In the genomic region with DNA sequence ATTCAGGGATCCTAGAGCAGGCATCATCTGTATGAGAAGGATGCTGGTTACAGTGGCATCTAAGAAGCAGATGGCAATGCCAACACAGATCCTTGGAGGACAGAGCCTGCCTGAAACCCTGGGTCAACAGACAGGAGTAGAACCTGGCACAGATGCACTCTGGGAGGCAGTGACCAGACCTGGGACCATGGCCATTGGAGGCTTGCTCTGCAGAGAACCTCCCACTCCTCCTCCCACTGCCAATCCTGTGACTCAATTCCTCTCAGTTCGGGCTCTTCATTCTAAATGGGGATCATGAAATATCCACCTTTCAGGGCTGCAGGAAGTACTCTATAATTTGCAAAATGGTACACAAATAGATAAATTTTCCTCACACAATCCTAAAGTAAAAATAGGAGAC, we compare ENCODE assay signal across 17 mouse cellular contexts.
"Had no signal": no experiment of that assay in that cellular context is flagged by ENCODE, and none has a peak within 500 bp of the region (broad histone marks: within the 10 kb centered on the region; RNA-seq: fewer than 3 reads in every experiment).

No protein-coding gene starts in this region.

- H3K27me3 ChIP-seq: heart, embryonic 13.5 days; heart, embryonic 15.5 days; hindbrain, embryonic 13.5 days; hindbrain, embryonic 15.5 days; kidney, embryonic 15.5 days; limb, embryonic 13.5 days; limb, embryonic 15.5 days; liver, embryonic 12.5 days had no signal

- H3K9me3 ChIP-seq: heart, embryonic 13.5 days; heart, embryonic 15.5 days; hindbrain, embryonic 13.5 days; hindbrain, embryonic 15.5 days; kidney, embryonic 15.5 days; limb, embryonic 13.5 days; limb, embryonic 15.5 days; liver, embryonic 12.5 days had no signal

- H3K4me1 ChIP-seq: heart, embryonic 15.5 days; limb, embryonic 15.5 days; liver, embryonic 12.5 days had no signal

- H3K27ac ChIP-seq: heart, embryonic 13.5 days; heart, embryonic 15.5 days; hindbrain, embryonic 13.5 days; hindbrain, embryonic 15.5 days; hindbrain, postnatal 0 days; limb, embryonic 13.5 days; limb, embryonic 15.5 days; liver, embryonic 12.5 days; liver, embryonic 14.5 days had no signal

- H3K9ac ChIP-seq: heart, embryonic 13.5 days; heart, embryonic 15.5 days; hindbrain, embryonic 13.5 days; hindbrain, embryonic 15.5 days; kidney, embryonic 15.5 days; limb, embryonic 13.5 days; limb, embryonic 15.5 days; liver, embryonic 12.5 days; liver, embryonic 14.5 days had no signal

- H3K4me2 ChIP-seq: heart, embryonic 11.5 days; heart, embryonic 13.5 days; heart, embryonic 15.5 days; hindbrain, embryonic 13.5 days; hindbrain, embryonic 15.5 days; kidney, embryonic 15.5 days; limb, embryonic 13.5 days; limb, embryonic 15.5 days; liver, embryonic 12.5 days had no signal

- ATAC-seq: hindbrain, postnatal 0 days; liver, embryonic 12.5 days had no signal

- H3K4me3 ChIP-seq: heart, embryonic 13.5 days; heart, embryonic 15.5 days; hindbrain, embryonic 13.5 days; hindbrain, embryonic 15.5 days; kidney, embryonic 15.5 days; limb, embryonic 13.5 days; limb, embryonic 15.5 days; liver, embryonic 12.5 days had no signal

- DNase-seq: gastrocnemius, postnatal 14 days; gastrocnemius, postnatal 36 days; heart, adult 18-20 months; layer of hippocampus, adult 9-11 months; layer of hippocampus, postnatal 36 days; left cerebral cortex, postnatal 4 days had no signal

- H3K36me3 ChIP-seq: heart, embryonic 13.5 days; heart, embryonic 15.5 days; hindbrain, embryonic 13.5 days; hindbrain, embryonic 15.5 days; kidney, embryonic 15.5 days; limb, embryonic 13.5 days; limb, embryonic 15.5 days; liver, embryonic 12.5 days had no signal
